Mouse (Mus musculus) heart, adult 2 months (tissue): ENCODE data around the gene N4bp3. TPM values are rescaled to one million over a fixed set of nuclear protein-coding genes. Genes with fewer than 3 reads are reported as not detected.
"Not testable (repeated sequence)": the region's sequence is repeated elsewhere in the genome, so short reads cannot be mapped to it uniquely, and the experiment has no call there.

Experiments
- DNase-seq, 2 experiments: peaks; one replicate each; pipeline ENCODE4 v3.0.0; 2021
- H3K27ac ChIP-seq: fragments of 200-600 bp; 2 replicates; pipeline ENCODE4 v1.8.1; 2022
- H3K27me3 ChIP-seq: fragments of 200-500 bp; 2 replicates; pipeline ENCODE4 v1.6.1; 2012; ENCODE audit warnings: mild to moderate bottlenecking, low read length, inconsistent platforms, mixed read lengths; ENCODE audit not compliant: control insufficient read depth, insufficient read depth
- H3K36me3 ChIP-seq: fragments of 200-500 bp; 2 replicates; pipeline ENCODE4 v1.6.1; 2012; ENCODE audit warnings: low read length, inconsistent platforms; ENCODE audit not compliant: control insufficient read depth, insufficient read depth
- H3K4me1 ChIP-seq: fragments of 200-500 bp; 2 replicates; pipeline ENCODE4 v1.6.1; 2011; ENCODE audit warnings: low read length; ENCODE audit not compliant: control insufficient read depth, insufficient read depth
- H3K4me3 ChIP-seq: fragments of 200-600 bp; 2 replicates; pipeline ENCODE4 v1.8.1; 2022
- H3K79me2 ChIP-seq: fragments of 200-500 bp; replicated peaks from 2 replicates; pipeline ENCODE4 v1.6.1; 2012; ENCODE audit warnings: mild to moderate bottlenecking, inconsistent platforms, low read length, moderate library complexity, mixed read lengths; ENCODE audit not compliant: control insufficient read depth, insufficient read depth
- H3K9ac ChIP-seq: fragments of 200-500 bp; 2 replicates; pipeline ENCODE4 v1.6.1; 2012; ENCODE audit warnings: low read depth, mild to moderate bottlenecking, control low read depth, inconsistent platforms, low read length, mixed read lengths
- CTCF ChIP-seq: fragments of 200-600 bp; IDR thresholded peaks from 2 replicates; pipeline ENCODE4 v1.8.1; 2022; ENCODE audit warnings: antibody characterized with exemption, mild to moderate bottlenecking, moderate library complexity
- EP300 ChIP-seq: fragments of 200-500 bp; IDR thresholded peaks from 2 replicates; pipeline ENCODE4 v1.6.1; 2011; ENCODE audit warnings: low read depth, low read length, control low read depth; ENCODE audit not compliant: insufficient read depth
- POLR2A ChIP-seq: fragments of 200-500 bp; IDR thresholded peaks from 2 replicates; pipeline ENCODE4 v1.6.1; 2011; ENCODE audit warnings: mild to moderate bottlenecking, low read depth, low read length, control low read depth; ENCODE audit not compliant: insufficient read depth
- WGBS: fragments of 180-500 bp; shearing (Covaris S2); methylation state at CpG from one replicate; pipeline ENCODE4 v1.1.7; 2018; 5-methylcytosine and 5-hydroxymethylcytosine counted together
- intact Hi-C: fragments of 180-260 bp; cut with DNase I; formaldehyde crosslinking; loops from one replicate; pipeline ENCODE4 v1.15.1; 2025
- polyA plus RNA-seq: library from polyadenylated mRNA; depleted of rRNA; stranded (reverse); fragments of >200 nt; gene quantifications from 2 replicates; pipeline ENCODE4 v1.2.3, GENCODE M21; 2012
- total RNA-seq, 2 experiments: library from RNA; stranded (reverse); gene quantifications; 2 replicates each; pipeline ENCODE4 v1.2.3; 2021

N4bp3 gene
- total and polyA plus RNA-seq, 3 experiments, result 8.2 to 10.7 (median 10.2) TPM

- WGBS, result 80% methylated on average over 2 of the region's 2 CpGs
- no peaks in the 10 kb centered on the region for H3K79me2 ChIP-seq
- H3K36me3 ChIP-seq, result no peaks in the 10 kb centered on the region
- no peak overlapping the region for H3K4me3 ChIP-seq
- H3K27ac ChIP-seq, result no peak overlapping the region
- no peaks in the 10 kb centered on the region for H3K27me3 ChIP-seq
- TF ChIP-seq CTCF, result no peak
- no peak for TF ChIP-seq EP300
- TF ChIP-seq POLR2A, result no peak
- DNase-seq, result no peak
- H3K4me1 ChIP-seq, result no peaks in the 10 kb centered on the region; the same call in 1 of the 2 replicates
- H3K9ac ChIP-seq, result no peak overlapping the region
- intact Hi-C loops, result no loop called here
Observed at GRCm38 (mm10) chr11:51671376-51671775, 20.7 kb upstream of the N4bp3 start.

- Histone ChIP-seq H3K36me3 (no peaks in the 10 kb centered on the region), H3K9ac (no peak overlapping the region), H3K79me2 (no peaks in the 10 kb centered on the region), H3K4me3 (no peak overlapping the region), H3K4me1 (no peaks in the 10 kb centered on the region; the same call in 1 of the 2 replicates), H3K27ac (no peak overlapping the region), H3K27me3 (no peaks in the 10 kb centered on the region)
- TF ChIP-seq POLR2A, result no peak
- no peak for TF ChIP-seq EP300
- TF ChIP-seq CTCF, result no peak
- WGBS, result 91% methylated on average over 7 of the region's 7 CpGs
- DNase-seq, result no peak
- intact Hi-C loops, result no loop called here
Observed at GRCm38 (mm10) chr11:51670846-51671245, 20.2 kb upstream of the N4bp3 start.

- H3K36me3 ChIP-seq, intact Hi-C loops, H3K27me3 ChIP-seq, H3K4me3 ChIP-seq, H3K27ac ChIP-seq, H3K79me2 ChIP-seq, DNase-seq, H3K9ac ChIP-seq, H3K4me1 ChIP-seq: not testable (repeated sequence)
- WGBS, result 92% methylated on average over 7 of the region's 7 CpGs
Observed at GRCm38 (mm10) chr11:51664747-51665146, 14.1 kb upstream of the N4bp3 start.

- no peaks in the 10 kb centered on the region for H3K27me3 ChIP-seq
- intact Hi-C loops, result no loop called here
- TF ChIP-seq CTCF, result no peak
- H3K4me3 ChIP-seq, result no peak overlapping the region
- H3K27ac ChIP-seq, result no peak overlapping the region
- H3K9ac ChIP-seq, result no peak overlapping the region
- H3K4me1 ChIP-seq, result peaks cover 3% of the 10 kb centered on the region
- no peak for DNase-seq
- no peaks in the 10 kb centered on the region for H3K36me3 ChIP-seq
- 71% methylated on average over 7 of the region's 7 CpGs for WGBS
- no peaks in the 10 kb centered on the region for H3K79me2 ChIP-seq
Observed at GRCm38 (mm10) chr11:51662632-51663031, 12.0 kb upstream of the N4bp3 start.

- TF ChIP-seq POLR2A (no peak), EP300 (no peak), CTCF (no peak)
- Histone ChIP-seq H3K4me3 (no peak overlapping the region), H3K36me3 (no peaks in the 10 kb centered on the region), H3K9ac (no peak overlapping the region), H3K27ac (no peak overlapping the region), H3K4me1 (peaks cover 4% of the 10 kb centered on the region), H3K79me2 (no peaks in the 10 kb centered on the region), H3K27me3 (no peaks in the 10 kb centered on the region)
- no peak for DNase-seq
- intact Hi-C loops, result no loop called here
- WGBS, result 89% methylated on average over 16 of the region's 16 CpGs
Observed at GRCm38 (mm10) chr11:51661867-51662365, 11.3 kb upstream of the N4bp3 start.

- intact Hi-C loops, result no loop called here
- Histone ChIP-seq H3K79me2 (no peaks in the 10 kb centered on the region), H3K4me1 (peaks cover 4% of the 10 kb centered on the region), H3K27me3 (no peaks in the 10 kb centered on the region), H3K4me3 (no peak overlapping the region), H3K27ac (peak overlapping the region; percentile 47), H3K36me3 (no peaks in the 10 kb centered on the region), H3K9ac (no peak overlapping the region)
- 23% methylated on average over 6 of the region's 6 CpGs for WGBS
- TF ChIP-seq EP300 (no peak), POLR2A (no peak), CTCF (no peak)
- no peak for DNase-seq
Observed at GRCm38 (mm10) chr11:51658705-51659104, 8.1 kb upstream of the N4bp3 start.
